Mouse (Mus musculus) effector memory CD4-positive, alpha-beta T cell, adult 7 months (primary cell): ENCODE data around the gene Stn1. TPM values are rescaled to one million over a fixed set of nuclear protein-coding genes. Genes with fewer than 3 reads are reported as not detected.

ENCODE experiments used
- polyA plus RNA-seq: library from polyadenylated mRNA; unstranded; fragments of 100-300 nt; shearing (Covaris generic); gene quantifications from one replicate; pipeline ENCODE4 v1.2.1, GENCODE M21; 2017

The Stn1 gene
- polyA plus RNA-seq = 24.3 TPM

DNA sequence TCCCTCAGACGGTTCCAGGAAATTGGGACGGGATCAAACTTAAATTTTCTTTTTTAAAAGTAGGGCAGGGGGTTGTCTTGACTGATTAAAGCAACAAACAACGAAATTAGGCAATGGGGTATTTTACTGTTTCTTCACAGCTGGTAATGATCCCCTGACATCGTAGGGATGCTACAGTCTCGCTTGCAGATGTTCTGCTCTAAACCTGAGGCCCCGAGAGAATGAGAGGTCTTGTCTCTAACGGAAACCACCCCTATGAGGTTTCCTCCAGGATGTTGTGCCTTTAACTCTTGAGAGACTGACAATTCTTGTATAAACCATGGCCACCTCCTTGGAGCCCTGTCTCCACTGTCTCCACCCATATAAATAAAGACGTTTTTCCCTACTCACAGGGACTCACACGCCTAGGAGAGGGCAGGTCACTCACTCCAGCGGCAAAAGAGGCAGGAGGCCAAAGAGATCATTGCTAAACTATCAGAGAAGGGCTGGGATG, at the start of gene Stn1:
Stn1 (minus strand) TSS at position 208 of the 493 bp plus-strand sequence.

DNA sequence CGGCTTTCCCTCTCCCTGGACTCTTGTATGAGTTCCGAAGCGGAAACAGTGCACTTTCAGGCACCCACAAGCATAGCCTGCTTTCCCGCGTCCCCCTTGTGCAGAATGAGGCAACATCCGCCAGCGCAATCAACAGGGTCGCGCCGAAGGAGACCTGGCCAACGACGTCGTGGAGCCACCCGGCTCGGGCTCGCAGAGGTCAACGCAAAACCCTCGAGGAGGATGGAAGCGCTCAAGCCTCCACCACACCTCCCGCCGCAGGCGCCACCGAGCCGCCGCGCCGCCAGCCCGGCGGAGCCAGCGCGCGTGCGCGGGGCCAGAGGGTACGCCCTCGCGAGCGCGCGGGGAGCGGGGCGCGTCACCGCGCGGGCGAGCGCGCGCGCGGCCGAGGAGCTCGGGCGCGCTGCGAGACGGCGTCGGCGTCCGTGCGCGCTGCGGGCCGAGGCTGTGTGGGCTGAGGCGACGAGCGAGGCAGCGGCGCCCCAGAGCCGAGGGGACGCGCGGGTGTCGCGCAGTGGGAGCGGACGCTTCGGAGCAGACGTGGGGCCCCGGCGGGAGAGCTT, 42.0 kb upstream of the Stn1 start, which contains the start of gene Slk:
Slk (plus strand) TSS at position 454 of the 563 bp plus-strand sequence.

DNA sequence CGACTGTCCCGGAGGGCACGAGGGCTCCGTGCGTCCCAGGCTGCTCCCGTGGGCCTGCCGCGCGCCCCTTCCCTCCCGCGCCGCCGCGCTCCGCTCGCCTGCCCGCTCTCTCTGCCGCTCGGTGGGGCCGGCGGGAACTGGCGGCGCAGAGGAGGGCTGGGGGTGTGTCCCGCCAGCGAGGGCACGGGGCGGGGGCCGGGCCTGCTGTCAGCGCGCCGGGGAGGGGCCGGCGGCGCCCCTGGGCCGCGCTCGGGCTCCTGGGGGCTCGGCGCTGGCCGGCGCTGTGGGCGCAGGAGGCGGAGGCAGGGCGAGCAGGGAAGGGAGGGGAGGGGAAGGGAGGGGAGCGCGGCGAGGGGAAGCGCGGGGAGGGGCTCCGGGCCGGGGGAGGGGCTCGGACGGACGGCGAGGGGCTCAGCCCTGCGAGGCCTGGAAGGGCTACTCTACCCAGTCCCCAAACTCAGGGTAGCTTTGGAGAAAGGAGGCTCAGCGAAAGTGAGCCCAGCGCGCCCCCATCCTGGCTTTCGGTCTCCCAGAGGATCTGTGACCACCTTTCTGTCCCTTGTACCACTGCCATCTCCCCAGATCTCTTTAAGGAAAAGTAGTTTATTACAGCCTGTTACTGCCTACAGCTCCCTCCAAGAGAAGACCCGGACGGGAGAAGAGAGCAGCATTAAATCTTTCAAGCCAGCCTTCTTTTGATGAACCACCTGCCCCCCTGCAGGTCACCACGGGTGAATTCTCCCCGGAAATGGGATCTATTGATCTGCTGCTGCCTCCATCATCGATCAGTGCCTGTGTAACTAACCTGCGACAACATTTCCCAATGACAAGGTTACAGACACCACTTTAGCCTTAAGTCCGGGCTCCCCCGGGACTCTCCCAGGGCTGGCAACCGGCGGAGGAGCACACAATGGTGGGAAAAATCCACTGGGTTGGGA, 72.7 kb downstream of the Stn1 start, which contains the start of gene Sh3pxd2a:
Sh3pxd2a (minus strand) TSS at position 98 of the 938 bp plus-strand sequence.

Other genes with a start within 250 kb of the Stn1 start
- gene Sh3pxd2a, start 73.1 kb downstream of the Stn1 start, polyA plus RNA-seq = not detected
- 109 TPM for gene Slk, start 42.2 kb upstream of the Stn1 start, polyA plus RNA-seq
- 0.33 TPM for gene Col17a1, start 154.6 kb upstream of the Stn1 start, polyA plus RNA-seq
- 213 TPM for gene Sfr1, start 194.2 kb upstream of the Stn1 start, polyA plus RNA-seq